Mouse (Mus musculus): Measurements from ENCODE around the gene Mks1. TPM values are rescaled to one million over a fixed set of nuclear protein-coding genes. Genes with fewer than 3 reads are reported as not detected.

Gene Mks1
- 9.1 and 10.4 TPM in 2 replicates for polyA plus RNA-seq (2014; fragmentation: Nextera tagmentation; extraction: Ambion mirVana)

- Histone ChIP-seq H3K9ac (ENCODE audit: low read length) (peak within 1 kb of the TSS; percentile 63), H3K4me2 (ENCODE audit: low read length) (peak within 1 kb of the TSS; percentile 48), H3K9me3 (replicated peaks; ENCODE audit: control insufficient read depth, low read length) (no peaks in the 10 kb centered on the region), H3K27me3 (replicated peaks; ENCODE audit: control insufficient read depth, insufficient read depth, low read length) (no peaks in the 10 kb centered on the region), H3K36me3 (ENCODE audit: control insufficient read depth, insufficient read depth, low read length) (peaks cover 14% of the 10 kb centered on the region; the same call in 1 of the 2 replicates), H3K4me1 (ENCODE audit: control insufficient read depth, insufficient read depth, low read length) (0 out of 2 replicates have a peak, but pooled peaks cover 3% of the 10 kb centered on the region), H3K27ac (ENCODE audit: low read depth, low read length) (peak within 1 kb of the TSS; percentile 56), H3K4me3 (ENCODE audit: low read depth, low read length) (peak within 1 kb of the TSS; percentile 53)
- DNase-seq (ENCODE audit: low spot score) (peak; percentile 98), ATAC-seq (peak; percentile 99)
- 4% methylated on average over 40 of the region's 40 CpGs for WGBS
Observed at GRCm38 (mm10) chr11:87852690-87853596, at the start of gene Mks1. Mks1 (plus strand) TSS chr11:87853215.

DNA sequence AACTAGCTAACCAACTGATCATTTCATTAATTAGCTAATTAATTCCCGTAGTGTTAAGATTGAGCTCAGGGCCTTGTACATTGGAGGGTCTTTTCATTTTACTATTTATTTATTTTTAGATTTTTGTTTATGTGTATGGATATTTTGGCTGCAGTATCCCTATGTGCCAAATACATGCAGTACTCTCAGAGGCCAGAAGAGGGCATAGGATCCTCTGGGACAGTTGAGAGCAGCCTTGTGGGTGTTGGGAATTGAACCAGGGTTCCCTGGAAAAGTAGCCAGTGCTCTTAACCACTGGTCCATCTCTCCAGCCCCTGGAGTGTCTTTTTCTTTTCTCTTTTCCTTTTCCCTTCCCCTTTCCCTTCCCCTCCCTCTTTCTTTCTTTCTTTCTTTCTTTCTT is 47.6 kb upstream of the Mks1 start:
- H3K27ac ChIP-seq (ENCODE audit: low read depth, low read length) = no peak overlapping the region
- no peaks in the 10 kb centered on the region for H3K36me3 ChIP-seq (ENCODE audit: control insufficient read depth, insufficient read depth, low read length)
- H3K4me2 ChIP-seq (ENCODE audit: low read length) = no peak overlapping the region
- H3K9me3 ChIP-seq (replicated peaks; ENCODE audit: control insufficient read depth, low read length) = no peaks in the 10 kb centered on the region
- ATAC-seq (no peak), DNase-seq (ENCODE audit: low spot score) (no peak)
- no peak overlapping the region for H3K4me3 ChIP-seq (ENCODE audit: low read depth, low read length)
- H3K4me1 ChIP-seq (ENCODE audit: control insufficient read depth, insufficient read depth, low read length) = no peaks in the 10 kb centered on the region
- no peaks in the 10 kb centered on the region for H3K27me3 ChIP-seq (replicated peaks; ENCODE audit: control insufficient read depth, insufficient read depth, low read length)
- H3K9ac ChIP-seq (ENCODE audit: low read length) = no peak overlapping the region
- WGBS = 64% methylated on average over 1 of the region's 1 CpGs

GRCm38 (mm10) chr11:87807433-87807832 is 45.6 kb upstream of the Mks1 start:
- Histone ChIP-seq H3K27ac (ENCODE audit: low read depth, low read length) (no peak overlapping the region), H3K9me3 (replicated peaks; ENCODE audit: control insufficient read depth, low read length) (no peaks in the 10 kb centered on the region), H3K4me3 (ENCODE audit: low read depth, low read length) (no peak overlapping the region), H3K4me1 (ENCODE audit: control insufficient read depth, insufficient read depth, low read length) (no peaks in the 10 kb centered on the region), H3K4me2 (ENCODE audit: low read length) (no peak overlapping the region), H3K36me3 (ENCODE audit: control insufficient read depth, insufficient read depth, low read length) (no peaks in the 10 kb centered on the region), H3K27me3 (replicated peaks; ENCODE audit: control insufficient read depth, insufficient read depth, low read length) (no peaks in the 10 kb centered on the region), H3K9ac (ENCODE audit: low read length) (no peak overlapping the region)
- 85% methylated on average over 6 of the region's 6 CpGs for WGBS
- ATAC-seq (no peak), DNase-seq (ENCODE audit: low spot score) (no peak)

- ATAC-seq (no peak), DNase-seq (ENCODE audit: low spot score) (no peak)
- Histone ChIP-seq H3K4me2 (ENCODE audit: low read length) (no peak overlapping the region), H3K9ac (ENCODE audit: low read length) (no peak overlapping the region), H3K4me3 (ENCODE audit: low read depth, low read length) (no peak overlapping the region), H3K36me3 (ENCODE audit: control insufficient read depth, insufficient read depth, low read length) (no peaks in the 10 kb centered on the region), H3K9me3 (replicated peaks; ENCODE audit: control insufficient read depth, low read length) (no peaks in the 10 kb centered on the region), H3K27me3 (replicated peaks; ENCODE audit: control insufficient read depth, insufficient read depth, low read length) (no peaks in the 10 kb centered on the region), H3K27ac (ENCODE audit: low read depth, low read length) (no peak overlapping the region), H3K4me1 (ENCODE audit: control insufficient read depth, insufficient read depth, low read length) (no peaks in the 10 kb centered on the region)
- WGBS = 84% methylated on average over 7 of the region's 7 CpGs
Observed at GRCm38 (mm10) chr11:87808236-87808635, 44.8 kb upstream of the Mks1 start.

DNA sequence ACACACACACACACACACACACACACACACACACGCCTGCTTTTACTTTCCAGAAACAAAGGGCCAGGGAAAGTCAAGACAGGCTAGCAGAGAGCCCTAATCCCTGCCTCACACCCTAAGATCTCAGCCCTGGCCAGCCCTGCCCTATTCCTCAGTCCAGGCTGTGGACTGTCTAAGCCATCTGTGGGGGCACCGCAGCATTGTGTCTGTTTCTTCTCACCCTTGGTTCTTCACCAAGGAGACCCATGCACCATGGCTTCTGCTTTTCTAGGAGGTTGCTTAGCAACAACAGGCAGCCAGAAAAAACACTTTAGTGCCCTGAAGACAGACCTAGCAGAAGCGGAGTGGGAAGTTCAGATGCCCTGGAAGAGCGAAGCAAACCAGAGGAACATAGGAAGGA is 41.6 kb upstream of the Mks1 start:
- no peaks in the 10 kb centered on the region for H3K9me3 ChIP-seq (replicated peaks; ENCODE audit: control insufficient read depth, low read length)
- WGBS = 62% methylated on average over 3 of the region's 4 CpGs
- H3K36me3 ChIP-seq (ENCODE audit: control insufficient read depth, insufficient read depth, low read length) = no peaks in the 10 kb centered on the region
- H3K9ac ChIP-seq (ENCODE audit: low read length) = no peak overlapping the region
- H3K27me3 ChIP-seq (replicated peaks; ENCODE audit: control insufficient read depth, insufficient read depth, low read length) = no peaks in the 10 kb centered on the region
- no peak overlapping the region for H3K4me2 ChIP-seq (ENCODE audit: low read length)
- no peak overlapping the region for H3K27ac ChIP-seq (ENCODE audit: low read depth, low read length)
- no peak overlapping the region for H3K4me3 ChIP-seq (ENCODE audit: low read depth, low read length)
- ATAC-seq = no peak
- peak; percentile 19 for DNase-seq (ENCODE audit: low spot score)
- H3K4me1 ChIP-seq (ENCODE audit: control insufficient read depth, insufficient read depth, low read length) = no peaks in the 10 kb centered on the region

DNA sequence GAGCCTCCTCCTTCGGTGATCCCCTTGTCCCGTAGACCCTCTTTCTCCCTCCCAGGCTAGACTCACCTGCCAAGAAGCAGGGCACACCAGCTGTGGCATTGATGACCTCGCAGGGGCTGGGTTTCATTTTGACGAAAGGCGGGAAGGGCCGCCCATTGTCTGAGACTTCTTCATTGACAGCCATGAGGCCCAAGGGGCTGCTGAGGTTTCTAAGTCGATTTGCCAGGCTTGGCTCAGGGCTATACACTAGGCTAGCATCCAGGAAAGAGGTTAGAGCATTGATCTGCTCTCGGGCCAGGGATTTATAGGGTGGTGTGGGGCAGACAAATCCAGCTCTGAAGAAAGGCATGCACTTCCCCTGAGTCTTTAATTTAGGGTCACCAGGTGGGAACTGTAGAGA is 38.2 kb upstream of the Mks1 start:
- ATAC-seq (no peak), DNase-seq (ENCODE audit: low spot score) (no peak)
- Histone ChIP-seq H3K9ac (ENCODE audit: low read length) (no peak overlapping the region), H3K4me2 (ENCODE audit: low read length) (no peak overlapping the region), H3K9me3 (replicated peaks; ENCODE audit: control insufficient read depth, low read length) (no peaks in the 10 kb centered on the region), H3K27me3 (replicated peaks; ENCODE audit: control insufficient read depth, insufficient read depth, low read length) (no peaks in the 10 kb centered on the region), H3K4me3 (ENCODE audit: low read depth, low read length) (no peak overlapping the region), H3K36me3 (ENCODE audit: control insufficient read depth, insufficient read depth, low read length) (no peaks in the 10 kb centered on the region), H3K4me1 (ENCODE audit: control insufficient read depth, insufficient read depth, low read length) (0 out of 2 replicates have a peak, but pooled peaks cover 3% of the 10 kb centered on the region), H3K27ac (ENCODE audit: low read depth, low read length) (no peak overlapping the region)
- WGBS = 65% methylated on average over 8 of the region's 8 CpGs

GRCm38 (mm10) chr11:87816707-87817442 is 36.1 kb upstream of the Mks1 start:
- no peaks in the 10 kb centered on the region for H3K36me3 ChIP-seq (ENCODE audit: control insufficient read depth, insufficient read depth, low read length)
- H3K9ac ChIP-seq (ENCODE audit: low read length) = peak overlapping the region; percentile 37
- H3K27ac ChIP-seq (ENCODE audit: low read depth, low read length) = no peak overlapping the region
- peak overlapping the region; percentile 20 for H3K4me3 ChIP-seq (ENCODE audit: low read depth, low read length)
- no peaks in the 10 kb centered on the region for H3K27me3 ChIP-seq (replicated peaks; ENCODE audit: control insufficient read depth, insufficient read depth, low read length)
- no peaks in the 10 kb centered on the region for H3K9me3 ChIP-seq (replicated peaks; ENCODE audit: control insufficient read depth, low read length)
- WGBS = 3% methylated on average over 30 of the region's 31 CpGs
- peak overlapping the region; percentile 45 for H3K4me2 ChIP-seq (ENCODE audit: low read length)
- H3K4me1 ChIP-seq (ENCODE audit: control insufficient read depth, insufficient read depth, low read length) = 0 out of 2 replicates have a peak, but pooled peaks cover 3% of the 10 kb centered on the region
- peak; percentile 79 for DNase-seq (ENCODE audit: low spot score)
- ATAC-seq = peak; percentile 72; the same call in 1 of the 2 replicates

- peak overlapping the region; percentile 20 for H3K4me3 ChIP-seq (ENCODE audit: low read depth, low read length)
- 0 out of 2 replicates have a peak, but pooled peaks have one; percentile 15 for ATAC-seq
- no peaks in the 10 kb centered on the region for H3K27me3 ChIP-seq (replicated peaks; ENCODE audit: control insufficient read depth, insufficient read depth, low read length)
- 30% methylated on average over 4 of the region's 4 CpGs for WGBS
- no peaks in the 10 kb centered on the region for H3K36me3 ChIP-seq (ENCODE audit: control insufficient read depth, insufficient read depth, low read length)
- 0 out of 2 replicates have a peak, but pooled peaks cover 3% of the 10 kb centered on the region for H3K4me1 ChIP-seq (ENCODE audit: control insufficient read depth, insufficient read depth, low read length)
- H3K4me2 ChIP-seq (ENCODE audit: low read length) = peak overlapping the region; percentile 45
- DNase-seq (ENCODE audit: low spot score) = no peak
- H3K27ac ChIP-seq (ENCODE audit: low read depth, low read length) = no peak overlapping the region
- H3K9ac ChIP-seq (ENCODE audit: low read length) = peak overlapping the region; percentile 37
- no peaks in the 10 kb centered on the region for H3K9me3 ChIP-seq (replicated peaks; ENCODE audit: control insufficient read depth, low read length)
Observed at GRCm38 (mm10) chr11:87817443-87817773, 35.6 kb upstream of the Mks1 start.

Data from forebrain, embryonic 14.5 days (tissue).